Mouse (Mus musculus) limb, embryonic 10.5 days (tissue): ENCODE results near the gene Mex3d. TPM values are rescaled to one million over a fixed set of nuclear protein-coding genes. Genes with fewer than 3 reads are reported as not detected.
A peak's percentile ranks its signal among the peaks of the same experiment; 100 is the strongest.

ENCODE experiments used
- DNase-seq: peaks from one replicate; pipeline ENCODE4 v3.0.0-alpha.2; 2017; ENCODE audit warnings: low spot score
- H3K27ac ChIP-seq: fragments of 300-500 bp; sonication (generic); 2 replicates; pipeline ENCODE4 v1.5.1; 2016; ENCODE audit warnings: mild to moderate bottlenecking
- H3K27me3 ChIP-seq: fragments of 300-500 bp; sonication (generic); 2 replicates; pipeline ENCODE4 v1.6.1; 2016; ENCODE audit warnings: low read depth, mild to moderate bottlenecking; ENCODE audit not compliant: poor library complexity, severe bottlenecking
- H3K36me3 ChIP-seq: fragments of 300-500 bp; sonication (generic); 2 replicates; pipeline ENCODE4 v1.6.1; 2016; ENCODE audit warnings: mild to moderate bottlenecking, moderate library complexity
- H3K4me1 ChIP-seq: fragments of 300-500 bp; sonication (generic); 2 replicates; pipeline ENCODE4 v1.6.1; 2016
- H3K4me3 ChIP-seq: fragments of 300-500 bp; sonication (generic); 2 replicates; pipeline ENCODE4 v1.5.1; 2016; ENCODE audit warnings: mild to moderate bottlenecking, moderate library complexity
- H3K9me3 ChIP-seq: fragments of 300-500 bp; sonication (generic); replicated peaks from 2 replicates; pipeline ENCODE4 v1.6.1; 2016; ENCODE audit warnings: mild to moderate bottlenecking
- WGBS: fragments of 180-500 bp; shearing (Covaris S2); methylation state at CpG from one replicate; pipeline ENCODE4 v1.1.7; 2016; 5-methylcytosine and 5-hydroxymethylcytosine counted together
- polyA plus RNA-seq: library from polyadenylated mRNA; unstranded; fragments of >200 nt; fragmentation: Nextera tagmentation; extraction: Ambion mirVana; gene quantifications from 2 replicates; pipeline ENCODE4 v1.2.1, GENCODE M21; 2016

The Mex3d gene
- polyA plus RNA-seq, 1 experiment from 2014 or later: 7.5 TPM

DNA sequence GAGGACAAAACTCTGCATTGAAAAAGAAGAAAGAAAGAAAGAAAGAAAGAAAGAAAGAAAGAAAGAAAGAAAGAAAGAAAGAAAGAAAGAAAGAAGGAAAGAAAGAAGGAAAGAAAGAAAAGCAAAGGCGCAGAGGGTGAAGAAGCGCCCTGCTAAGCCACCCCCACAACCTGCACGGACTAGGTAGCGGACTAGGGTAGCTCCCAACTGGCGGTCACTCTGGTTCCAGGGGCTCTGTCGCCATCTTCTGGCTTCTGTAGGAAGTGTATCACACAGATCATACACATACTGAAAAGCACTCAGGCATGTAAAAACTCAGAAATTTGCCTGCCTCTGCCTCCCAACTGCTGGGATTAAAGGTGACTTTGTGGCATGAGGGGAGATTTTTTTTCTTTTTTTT, 13.4 kb downstream of the Mex3d start:
- 19% methylated on average over 6 of the region's 6 CpGs for WGBS
- DNase-seq: peak; percentile 75
- Histone ChIP-seq H3K4me3 (no peak overlapping the region), H3K36me3 (no peaks in the 10 kb centered on the region), H3K9me3 (no peaks in the 10 kb centered on the region), H3K27ac (no peak overlapping the region), H3K4me1 (peaks cover 18% of the 10 kb centered on the region), H3K27me3 (peaks cover 10% of the 10 kb centered on the region)

DNA sequence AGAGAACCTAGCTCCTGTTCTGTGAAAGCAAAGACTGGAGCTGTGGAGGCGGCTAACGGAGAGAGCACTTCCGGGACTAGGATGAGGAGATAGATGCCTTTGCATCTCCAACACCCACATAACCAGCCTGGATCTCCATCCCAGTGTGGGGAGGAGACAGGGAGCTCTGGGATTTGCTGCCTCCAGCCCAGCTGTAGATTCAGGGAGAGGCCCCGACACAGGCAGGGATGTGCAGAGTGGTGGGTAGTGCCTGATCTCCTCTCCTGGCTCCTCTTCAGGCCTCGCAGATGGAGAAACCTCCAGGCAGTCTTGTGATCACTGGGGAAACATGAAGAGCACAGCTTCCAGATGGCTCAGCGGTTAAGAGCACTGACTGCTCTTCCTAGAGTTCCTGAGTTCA, 14.8 kb downstream of the Mex3d start:
- Histone ChIP-seq H3K27ac (no peak overlapping the region), H3K27me3 (peaks cover 18% of the 10 kb centered on the region)

DNA sequence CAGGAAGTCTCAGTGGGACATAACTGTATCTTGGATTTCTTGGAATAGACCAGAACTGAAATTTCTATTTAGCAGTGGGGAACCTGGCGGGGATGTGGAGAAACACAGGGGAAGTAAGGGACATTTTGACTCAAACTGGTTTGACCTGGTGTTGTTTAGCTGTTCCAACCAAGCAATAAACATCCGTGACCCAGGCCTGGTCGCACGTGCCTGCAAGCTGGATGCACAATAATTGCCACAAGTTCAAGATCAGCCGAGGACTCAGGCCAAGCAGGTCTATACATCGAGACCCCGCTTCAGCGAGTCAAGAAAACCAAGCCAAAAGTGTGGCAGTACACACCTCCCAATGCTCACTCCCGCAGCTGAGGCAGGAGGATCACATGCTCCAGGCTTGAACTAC, 15.5 kb downstream of the Mex3d start:
- H3K9me3 ChIP-seq: 0 out of 2 replicates have a peak, but pooled peaks cover 2% of the 10 kb centered on the region
- H3K36me3 ChIP-seq: no peaks in the 10 kb centered on the region
- no peak for DNase-seq
- H3K4me3 ChIP-seq: peak overlapping the region; percentile 44
- peaks cover 28% of the 10 kb centered on the region for H3K4me1 ChIP-seq
- H3K27me3 ChIP-seq: peaks cover 24% of the 10 kb centered on the region
- WGBS: 54% methylated on average over 9 of the region's 9 CpGs
- 0 out of 2 replicates have a peak overlapping the region, but pooled peaks have one; percentile 63 for H3K27ac ChIP-seq

More for the DNA sequence above, 14.8 kb downstream of the Mex3d start:
- Histone ChIP-seq H3K4me3 (no peak overlapping the region), H3K4me1 (peaks cover 21% of the 10 kb centered on the region), H3K9me3 (0 out of 2 replicates have a peak, but pooled peaks cover 2% of the 10 kb centered on the region), H3K36me3 (no peaks in the 10 kb centered on the region)
- 84% methylated on average over 6 of the region's 6 CpGs for WGBS
- no peak for DNase-seq

DNA sequence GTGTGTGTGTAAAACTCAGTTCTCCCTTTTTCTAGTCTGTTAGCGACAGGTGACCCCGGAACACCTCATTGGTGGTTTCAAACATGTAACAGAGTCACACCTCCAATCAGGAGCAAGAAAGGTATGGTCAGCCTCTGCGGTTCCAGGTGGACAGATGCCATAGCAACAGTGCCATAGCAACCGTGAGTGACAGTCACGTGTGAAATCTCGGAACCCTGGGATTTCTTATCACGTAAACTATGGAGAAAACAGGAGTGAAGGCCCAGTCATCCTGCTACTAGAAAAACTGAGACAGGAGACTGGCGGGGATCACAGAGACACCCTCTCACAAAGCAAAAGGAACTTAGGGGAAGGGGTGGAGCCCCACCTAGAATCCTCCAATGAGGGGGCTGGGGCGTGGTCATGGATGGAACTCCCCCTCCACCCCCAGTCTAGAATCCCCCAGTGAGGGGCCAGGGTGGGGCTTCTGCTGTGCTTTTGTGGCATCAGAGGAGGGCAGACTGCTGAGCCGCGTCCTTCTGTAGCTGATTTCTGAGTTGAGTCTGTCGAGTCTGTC, 16.0 kb downstream of the Mex3d start:
- peak; percentile 71 for DNase-seq
- H3K9me3 ChIP-seq: 0 out of 2 replicates have a peak, but pooled peaks cover 2% of the 10 kb centered on the region
- 2% methylated on average over 12 of the region's 12 CpGs for WGBS
- H3K4me1 ChIP-seq: peaks cover 30% of the 10 kb centered on the region
- peak overlapping the region; percentile 44 for H3K4me3 ChIP-seq
- H3K27ac ChIP-seq: peak overlapping the region; percentile 63
- H3K36me3 ChIP-seq: no peaks in the 10 kb centered on the region
- H3K27me3 ChIP-seq: peaks cover 29% of the 10 kb centered on the region

DNA sequence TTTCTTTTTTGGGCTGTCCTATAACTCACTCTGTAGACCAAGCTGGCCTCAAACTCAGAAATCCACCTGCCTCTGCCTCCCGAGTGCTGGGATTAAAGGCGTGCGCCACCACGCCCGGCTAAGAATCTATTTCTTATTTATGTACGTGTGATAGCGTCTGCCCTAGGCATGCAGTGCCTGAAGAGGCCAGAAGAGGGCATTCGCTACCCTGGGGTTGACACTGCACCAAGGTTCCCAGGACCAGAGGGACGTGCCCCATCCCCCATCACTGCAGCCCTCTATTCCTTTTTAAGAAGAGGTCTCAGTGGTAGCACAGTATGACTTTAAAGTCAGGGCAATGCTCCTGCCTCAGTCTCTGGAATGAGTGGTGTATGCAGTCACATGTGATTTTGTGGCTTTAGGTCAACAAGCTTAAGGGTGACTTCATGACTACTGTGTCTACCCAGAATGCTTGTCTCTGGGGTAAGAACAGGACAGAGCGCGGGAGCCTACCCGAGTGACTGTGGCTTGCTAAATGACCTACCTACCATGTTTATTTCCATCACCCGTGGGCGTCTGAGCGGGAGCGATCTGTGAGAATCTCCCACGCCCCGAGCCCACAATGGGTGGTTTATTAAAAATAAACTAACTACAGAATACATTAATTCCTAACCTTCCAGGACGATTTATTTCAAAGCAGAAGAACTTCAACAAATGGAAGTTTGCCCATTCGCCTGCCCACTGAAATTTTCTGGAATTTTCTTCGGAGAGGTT, 17.3 kb downstream of the Mex3d start:
- Histone ChIP-seq H3K4me1 (peaks cover 30% of the 10 kb centered on the region), H3K9me3 (0 out of 2 replicates have a peak, but pooled peaks cover 2% of the 10 kb centered on the region), H3K4me3 (no peak overlapping the region), H3K36me3 (no peaks in the 10 kb centered on the region), H3K27ac (no peak overlapping the region), H3K27me3 (peaks cover 35% of the 10 kb centered on the region)
- no peak for DNase-seq
- 80% methylated on average over 21 of the region's 21 CpGs for WGBS

DNA sequence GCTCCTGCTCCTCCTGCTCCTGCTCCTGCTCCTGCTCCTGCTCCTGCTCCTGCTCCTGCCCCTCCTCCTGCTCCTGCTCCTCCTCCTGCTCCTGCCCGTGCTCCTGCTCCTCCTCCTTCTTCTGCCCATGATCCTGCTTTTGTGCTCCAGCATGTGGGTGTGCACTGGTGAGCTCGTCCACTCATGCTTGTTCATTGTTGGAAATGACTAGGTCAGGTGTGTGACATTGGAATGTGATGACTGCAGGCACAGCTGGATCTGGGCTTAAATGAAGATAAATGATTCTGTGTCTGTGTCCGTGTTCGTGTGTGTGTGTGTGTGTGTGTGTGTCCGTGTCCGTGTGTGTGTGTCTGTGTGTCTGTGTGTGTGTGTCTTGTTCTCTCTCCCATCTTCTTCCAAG, 19.1 kb downstream of the Mex3d start:
- DNase-seq: no peak
- H3K36me3 ChIP-seq: no peaks in the 10 kb centered on the region
- H3K27me3 ChIP-seq: peaks cover 52% of the 10 kb centered on the region
- H3K27ac ChIP-seq: no peak overlapping the region
- peaks cover 38% of the 10 kb centered on the region for H3K4me1 ChIP-seq
- no peak overlapping the region for H3K4me3 ChIP-seq
- 89% methylated on average over 6 of the region's 6 CpGs for WGBS
- 0 out of 2 replicates have a peak, but pooled peaks cover 2% of the 10 kb centered on the region for H3K9me3 ChIP-seq

DNA sequence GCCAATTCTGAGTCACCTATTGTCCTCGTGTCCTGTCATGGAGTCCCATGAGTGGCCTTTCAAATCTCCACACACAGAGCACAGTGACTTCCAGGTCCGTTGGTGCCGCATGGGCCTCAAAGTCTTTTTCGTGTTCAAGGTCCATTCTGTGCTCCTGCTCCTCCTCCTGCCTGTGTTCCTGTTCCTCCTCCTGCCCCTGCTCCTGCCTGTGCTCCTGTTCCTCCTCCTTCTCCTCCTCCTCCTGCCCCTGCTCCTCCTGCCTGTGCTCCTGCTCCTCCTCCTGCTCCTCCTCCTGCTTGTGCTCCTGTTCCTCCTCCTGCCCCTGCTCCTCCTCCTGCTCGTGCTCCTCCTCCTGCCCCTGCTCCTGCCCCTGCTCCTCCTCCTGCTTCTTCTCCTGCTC, 19.5 kb downstream of the Mex3d start:
- WGBS: 58% methylated on average over 5 of the region's 5 CpGs
- H3K27me3 ChIP-seq: peaks cover 54% of the 10 kb centered on the region
- no peak for DNase-seq
- H3K4me3 ChIP-seq: no peak overlapping the region
- H3K4me1 ChIP-seq: peaks cover 38% of the 10 kb centered on the region
- 0 out of 2 replicates have a peak, but pooled peaks cover 2% of the 10 kb centered on the region for H3K9me3 ChIP-seq
- no peak overlapping the region for H3K27ac ChIP-seq
- no peaks in the 10 kb centered on the region for H3K36me3 ChIP-seq

- H3K4me3 ChIP-seq: no peak overlapping the region
- no peak overlapping the region for H3K27ac ChIP-seq
- DNase-seq: no peak
- H3K9me3 ChIP-seq: 0 out of 2 replicates have a peak, but pooled peaks cover 2% of the 10 kb centered on the region
- peaks cover 57% of the 10 kb centered on the region for H3K27me3 ChIP-seq
- peaks cover 20% of the 10 kb centered on the region for H3K4me1 ChIP-seq
- no peaks in the 10 kb centered on the region for H3K36me3 ChIP-seq
- 68% methylated on average over 6 of the region's 6 CpGs for WGBS
Measured at GRCm38 (mm10) chr10:80365736-80366135, 21.7 kb downstream of the Mex3d start.

DNA sequence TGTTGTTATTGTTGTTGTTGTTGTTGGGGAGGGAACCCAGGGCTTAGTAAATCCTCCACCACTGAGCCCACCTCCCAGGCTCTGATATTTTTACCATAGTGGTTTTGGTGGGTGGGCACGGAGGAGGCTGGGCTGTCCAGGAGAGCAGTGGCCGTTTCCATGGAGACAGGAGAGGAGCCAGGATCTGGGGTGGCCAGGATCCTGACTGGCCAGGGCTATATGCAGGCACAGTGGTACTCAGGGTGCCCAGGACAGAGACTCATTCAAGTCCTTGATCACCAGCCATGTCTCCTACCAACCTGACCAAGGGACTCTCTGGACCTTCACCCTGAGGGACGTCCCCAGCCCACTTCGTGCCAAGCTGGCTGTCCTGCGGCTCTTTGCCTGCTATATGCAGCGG, 23.7 kb downstream of the Mex3d start:
- Histone ChIP-seq H3K27me3 (peaks cover 77% of the 10 kb centered on the region), H3K27ac (no peak overlapping the region), H3K9me3 (0 out of 2 replicates have a peak, but pooled peaks cover 2% of the 10 kb centered on the region), H3K36me3 (no peaks in the 10 kb centered on the region), H3K4me1 (peaks cover 20% of the 10 kb centered on the region), H3K4me3 (peak overlapping the region; percentile 16; the same call in 1 of the 2 replicates)
- no peak for DNase-seq
- WGBS: 38% methylated on average over 6 of the region's 6 CpGs

- peaks cover 90% of the 10 kb centered on the region for H3K27me3 ChIP-seq
- no peaks in the 10 kb centered on the region for H3K9me3 ChIP-seq
- peaks cover 28% of the 10 kb centered on the region for H3K4me1 ChIP-seq
- peak overlapping the region; percentile 34 for H3K4me3 ChIP-seq
- H3K27ac ChIP-seq: no peak overlapping the region
- no peaks in the 10 kb centered on the region for H3K36me3 ChIP-seq
- 9% methylated on average over 31 of the region's 31 CpGs for WGBS
- DNase-seq: peak; percentile 63
Measured at GRCm38 (mm10) chr10:80357994-80358639, 29.3 kb downstream of the Mex3d start.

- Histone ChIP-seq H3K4me1 (peaks cover 28% of the 10 kb centered on the region), H3K4me3 (peak overlapping the region; percentile 46), H3K27ac (no peak overlapping the region), H3K9me3 (no peaks in the 10 kb centered on the region), H3K27me3 (peaks cover 91% of the 10 kb centered on the region), H3K36me3 (no peaks in the 10 kb centered on the region)
- no peak for DNase-seq
- WGBS: 39% methylated on average over 7 of the region's 7 CpGs
Measured at GRCm38 (mm10) chr10:80357336-80357735, 30.1 kb downstream of the Mex3d start.

- Histone ChIP-seq H3K27ac (0 out of 2 replicates have a peak overlapping the region, but pooled peaks have one; percentile 56), H3K4me1 (peaks cover 28% of the 10 kb centered on the region), H3K27me3 (peaks cover 97% of the 10 kb centered on the region), H3K4me3 (peak overlapping the region; percentile 46), H3K9me3 (no peaks in the 10 kb centered on the region), H3K36me3 (no peaks in the 10 kb centered on the region)
- DNase-seq: no peak
- WGBS: 3% methylated on average over 34 of the region's 34 CpGs
Measured at GRCm38 (mm10) chr10:80356737-80357136, 30.7 kb downstream of the Mex3d start.
